Mouse (Mus musculus) kidney, postnatal 14 days (tissue): Measurements from ENCODE around the gene Trpd52l3.

ENCODE experiments used
- DNase-seq: peaks from one replicate; pipeline ENCODE4 v3.0.0; 2022; ENCODE audit warnings: mixed read lengths

The Trpd52l3 gene

DNA sequence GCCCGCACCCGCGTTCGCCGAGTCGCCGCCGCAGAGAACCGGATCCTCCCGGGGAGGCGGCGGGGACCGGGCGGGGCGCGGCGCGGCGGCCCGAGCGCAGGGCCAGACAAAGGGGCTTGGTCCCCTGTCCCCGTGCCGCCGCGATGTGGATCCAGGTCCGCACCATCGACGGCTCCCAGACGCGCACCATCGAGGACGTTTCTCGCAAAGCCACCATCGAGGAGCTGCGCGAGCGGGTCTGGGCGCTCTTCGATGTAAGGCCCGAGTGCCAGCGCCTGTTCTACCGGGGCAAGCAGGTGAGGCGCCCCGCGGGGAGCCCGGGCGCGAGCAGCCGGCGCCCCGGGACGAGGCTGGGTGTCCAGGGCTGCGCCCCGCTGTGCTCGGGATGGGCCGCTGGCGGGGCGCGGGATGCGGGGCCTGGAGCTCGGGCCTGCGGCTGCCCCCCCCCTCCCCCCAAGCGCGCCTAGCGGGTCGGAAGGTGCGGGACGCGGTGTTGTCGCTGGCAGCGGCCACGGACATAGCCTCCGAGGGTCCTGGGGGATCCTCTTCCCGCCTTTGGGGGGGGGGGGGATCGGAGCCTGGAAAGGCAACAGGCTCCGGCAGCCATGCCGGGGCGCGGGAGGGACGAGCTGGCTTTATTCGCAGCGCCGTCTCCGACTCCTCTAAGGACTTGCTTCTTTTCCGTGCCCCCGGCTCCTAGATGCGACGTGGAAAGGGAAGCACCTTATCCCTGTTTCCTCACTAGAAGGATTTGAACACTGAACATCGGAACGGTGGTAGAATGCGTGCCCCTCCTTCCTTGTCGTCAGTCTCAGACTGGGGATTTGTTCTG lies 27.3 kb downstream of the Trpd52l3 start:
- peak; percentile 25 for DNase-seq

DNA sequence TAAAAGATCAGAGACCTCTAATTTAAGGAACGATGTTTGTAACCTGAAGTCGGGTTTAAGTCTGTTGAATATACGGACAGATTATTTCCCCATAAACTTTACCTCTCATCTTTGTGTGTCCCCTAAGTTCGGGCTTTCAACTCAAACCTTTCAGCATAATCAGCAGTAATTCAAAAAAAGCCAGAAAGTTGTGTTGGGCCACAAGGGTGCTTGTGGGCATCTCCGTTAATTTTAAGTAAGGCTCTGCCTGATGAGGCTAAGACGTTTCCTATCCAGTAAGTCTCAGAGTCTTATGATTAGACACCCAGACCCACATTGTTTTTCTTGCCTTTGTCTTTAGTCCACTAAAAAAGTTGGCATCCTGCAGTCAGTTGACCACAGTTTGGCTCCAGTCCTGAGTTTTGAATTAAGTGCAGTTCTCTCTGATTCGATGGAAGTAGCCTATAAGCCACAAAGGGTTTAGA lies 27.9 kb downstream of the Trpd52l3 start:
- DNase-seq = peak; percentile 40

DNA sequence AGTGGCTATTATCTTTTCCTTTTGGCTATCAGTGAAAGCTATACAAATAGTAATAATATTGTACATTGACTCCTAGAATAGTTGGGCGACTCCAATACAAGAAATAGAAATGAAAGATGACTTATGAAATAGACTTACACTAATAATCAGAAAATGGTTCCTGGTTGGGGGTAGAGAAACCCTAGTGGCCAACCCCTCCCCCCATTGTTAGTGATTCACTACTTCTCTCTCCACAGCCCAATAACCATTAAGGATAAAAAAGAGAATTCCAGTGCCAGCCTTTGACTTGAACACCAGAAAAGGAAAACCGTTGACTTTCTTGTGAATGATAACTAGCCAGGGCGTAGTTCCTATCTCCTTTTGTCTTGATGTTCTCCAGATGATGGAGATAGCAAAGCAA lies 28.6 kb downstream of the Trpd52l3 start:
- no peak for DNase-seq

DNA sequence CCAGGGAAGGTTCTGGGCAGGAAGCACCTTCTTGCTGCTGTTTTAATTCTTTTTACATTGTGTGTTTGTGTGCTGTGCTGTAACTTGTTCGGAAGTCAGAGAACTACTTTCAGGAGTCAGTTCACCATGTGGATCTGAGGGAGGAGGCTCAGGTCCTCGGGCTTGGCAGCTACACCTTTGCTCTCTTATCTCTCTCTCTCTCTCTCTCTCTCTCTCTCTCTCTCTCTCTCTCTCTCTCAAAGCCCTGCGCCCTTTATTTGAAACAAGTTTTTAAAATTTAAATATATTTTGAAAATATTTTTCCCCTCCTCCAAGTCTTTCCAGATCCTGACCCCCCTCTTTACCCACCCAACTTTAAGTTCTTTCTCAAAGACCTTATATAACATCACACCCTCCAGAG lies 31.8 kb downstream of the Trpd52l3 start:
- no peak for DNase-seq

DNA sequence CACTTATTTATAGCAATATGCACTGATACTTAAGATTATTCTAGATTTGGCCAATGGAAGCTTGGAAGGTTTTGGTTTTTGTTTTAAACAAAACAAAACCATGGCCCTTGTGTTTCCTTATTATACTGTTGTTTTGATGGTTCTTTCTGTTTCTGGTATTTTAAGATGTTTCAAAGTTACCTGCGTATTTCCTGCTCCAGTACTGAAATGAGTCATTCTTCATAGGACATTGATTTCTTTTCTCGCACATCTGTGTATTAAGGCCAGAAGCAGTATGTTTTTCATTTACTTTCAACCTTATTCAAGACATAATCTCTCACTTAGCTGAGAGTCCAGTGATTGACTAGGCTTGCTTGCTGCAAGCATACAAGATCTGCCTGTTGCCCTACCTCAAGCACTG lies 40.1 kb downstream of the Trpd52l3 start:
- no peak for DNase-seq

DNA sequence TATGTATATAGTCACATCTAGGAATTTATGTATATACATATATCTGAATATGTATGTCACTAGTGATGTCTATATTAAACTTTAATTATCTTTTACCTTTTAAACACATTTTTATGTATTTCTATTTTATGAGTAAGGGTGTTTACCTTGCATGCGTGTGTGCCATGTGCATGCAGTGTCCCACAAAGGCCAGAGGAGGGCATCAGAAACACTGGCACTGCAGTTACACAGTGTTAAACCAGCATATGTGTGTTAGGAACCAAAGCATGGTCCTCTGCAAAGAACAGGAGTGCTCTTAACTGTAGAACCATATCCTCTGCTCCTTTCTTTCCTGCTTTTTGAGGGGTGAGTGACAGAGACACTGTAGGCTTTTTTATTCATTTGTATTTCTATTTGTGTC lies 41.0 kb downstream of the Trpd52l3 start:
- no peak for DNase-seq

DNA sequence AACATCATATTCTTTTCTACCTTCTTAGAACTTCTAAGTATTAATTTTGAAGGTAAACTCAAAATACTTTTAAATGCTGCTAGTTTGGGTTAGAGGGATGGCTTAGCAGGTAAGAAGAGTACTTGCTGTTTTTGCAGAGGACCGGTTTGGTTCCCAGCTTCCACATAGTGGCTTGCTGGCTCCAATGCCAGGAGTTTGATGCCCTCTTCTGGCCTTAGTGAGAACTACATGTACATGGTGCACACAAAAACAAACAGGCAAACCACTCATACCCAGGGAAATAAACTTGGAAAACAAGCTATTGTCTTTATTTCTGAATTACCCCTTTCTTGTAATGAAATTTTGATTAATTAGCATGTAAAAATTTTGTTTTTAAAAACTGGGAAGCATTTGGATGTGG lies 42.3 kb downstream of the Trpd52l3 start:
- DNase-seq = no peak

DNA sequence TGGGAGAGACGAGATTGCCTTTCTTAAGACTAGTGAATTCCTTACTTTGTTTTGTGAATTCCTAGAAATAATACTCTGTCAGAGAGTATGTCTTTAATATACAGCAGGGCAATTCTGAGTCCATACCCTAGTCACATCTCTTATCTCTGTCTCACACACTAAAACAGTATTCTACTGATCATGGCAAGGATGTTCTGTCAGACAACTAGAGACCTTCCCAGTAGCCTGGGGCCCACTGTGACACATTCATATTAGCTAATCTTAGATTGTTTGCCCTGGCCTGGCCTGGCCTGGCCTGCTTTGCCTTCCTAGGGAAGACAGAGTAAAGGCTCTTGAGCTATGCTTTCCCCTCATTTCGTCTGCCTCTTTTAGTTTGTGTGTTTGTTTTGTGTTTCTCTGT lies 47.0 kb downstream of the Trpd52l3 start:
- DNase-seq = no peak

DNA sequence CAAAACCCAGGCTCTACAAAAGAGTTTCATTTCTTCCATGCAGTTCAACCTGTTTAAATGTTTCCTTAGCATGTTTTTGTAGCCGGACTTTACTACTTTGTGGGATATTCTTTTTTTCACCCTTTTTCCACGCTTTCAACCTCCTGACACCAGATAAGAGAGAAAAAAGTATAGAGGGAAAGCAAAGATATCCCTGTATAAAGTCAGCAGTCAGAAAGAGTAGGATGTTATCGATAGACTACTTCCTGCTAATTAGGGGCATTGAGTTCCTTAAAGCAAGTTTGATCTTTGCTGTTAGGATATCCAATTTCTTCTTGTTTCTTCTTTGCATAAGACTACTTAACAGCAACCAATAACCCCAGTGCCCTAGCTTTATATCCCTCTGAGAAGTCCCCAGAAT lies 47.9 kb downstream of the Trpd52l3 start:
- DNase-seq = no peak

DNA sequence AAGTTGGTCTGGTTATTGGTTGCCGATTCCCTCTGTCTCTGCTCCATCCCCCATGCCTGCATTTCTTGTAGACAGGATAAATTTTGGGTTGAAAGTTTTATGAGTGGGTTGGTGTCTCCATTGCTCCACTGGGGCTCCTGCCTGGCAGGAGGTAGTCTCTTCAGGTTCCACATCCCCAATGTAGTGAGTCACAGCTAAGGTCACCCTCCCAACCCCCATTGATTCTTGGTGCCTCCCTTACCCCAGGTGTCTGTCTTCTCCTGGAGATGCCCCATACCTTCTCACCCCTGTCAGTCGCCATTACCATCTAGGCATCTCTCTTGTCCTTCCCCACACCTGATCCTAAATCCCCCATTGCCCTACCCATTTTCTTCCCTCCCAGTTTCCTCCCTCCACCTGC lies 50.6 kb downstream of the Trpd52l3 start:
- no peak for DNase-seq
